Mouse (Mus musculus): ENCODE measurements around the gene Tomm34. TPM values are rescaled to one million over a fixed set of nuclear protein-coding genes. Genes with fewer than 3 reads are reported as not detected.
"Not testable (repeated sequence)": the region's sequence is repeated elsewhere in the genome, so short reads cannot be mapped to it uniquely, and the experiment has no call there.

Tomm34 gene
- polyA plus RNA-seq, 1 experiment from 2014 or later = 58.3 TPM

- Histone ChIP-seq H3K27me3 (ENCODE audit: insufficient read depth, poor library complexity, severe bottlenecking) (no peaks in the 10 kb centered on the region), H3K36me3 (peaks cover 11% of the 10 kb centered on the region), H3K4me3 (no peak overlapping the region), H3K4me1 (replicated peaks) (peaks cover 42% of the 10 kb centered on the region), H3K27ac (no peak overlapping the region), H3K9me3 (no peaks in the 10 kb centered on the region)
- no peak for DNase-seq (ENCODE audit: low spot score)
- 92% methylated on average over 2 of the region's 2 CpGs for WGBS
Observed at GRCm38 (mm10) chr2:164072109-164072508, 1.1 kb upstream of the Tomm34 start.

GRCm38 (mm10) chr2:164071437-164071820, 460 bp upstream of the Tomm34 start:
- not testable (repeated sequence) for DNase-seq (ENCODE audit: low spot score); H3K27me3 ChIP-seq (ENCODE audit: insufficient read depth, poor library complexity, severe bottlenecking); H3K9me3 ChIP-seq
- peak overlapping the region; percentile 97 for H3K4me3 ChIP-seq
- H3K4me1 ChIP-seq (replicated peaks) = peaks cover 42% of the 10 kb centered on the region
- H3K36me3 ChIP-seq = peaks cover 15% of the 10 kb centered on the region
- WGBS = 73% methylated on average over 11 of the region's 11 CpGs
- peak overlapping the region; percentile 92 for H3K27ac ChIP-seq

DNA sequence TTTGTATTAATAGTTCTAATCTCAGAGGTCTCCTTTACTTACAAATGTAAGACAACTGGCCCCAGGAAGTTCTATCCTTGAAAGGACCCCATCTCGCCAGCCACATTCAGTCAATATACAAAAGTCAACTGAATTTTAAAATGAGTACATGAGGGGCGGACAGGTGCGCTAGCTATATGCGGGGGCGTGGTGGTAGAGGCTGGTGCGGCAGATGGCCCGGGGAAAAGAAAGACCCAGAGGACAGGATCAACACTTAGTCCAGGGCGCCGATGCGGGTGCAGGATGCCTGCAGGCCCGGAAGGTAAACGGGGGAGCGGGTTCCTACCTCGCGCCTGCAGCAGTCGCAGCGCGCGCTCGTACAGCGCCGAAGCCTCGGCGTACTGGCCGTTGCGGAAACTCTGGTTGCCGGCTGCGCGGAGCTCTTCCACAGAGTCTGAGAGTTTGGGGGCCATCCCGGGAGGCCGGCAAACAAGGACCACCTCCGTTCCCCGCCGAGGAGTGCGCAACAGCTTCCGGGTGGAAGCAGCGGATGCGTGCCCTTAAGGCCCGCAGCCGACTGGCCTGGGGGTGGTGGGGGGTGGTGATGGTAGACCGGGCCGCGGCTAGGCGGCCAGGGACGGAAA, 716 bp downstream of the Tomm34 start, which contains the start of gene Stk4:
Gene Stk4, plus strand, starts transcription at position 181 of the 623 bp plus-strand sequence.
- DNase-seq (ENCODE audit: low spot score) = no peak
- H3K9me3 ChIP-seq = no peaks in the 10 kb centered on the region
- under 1% methylated on average over 45 of the region's 45 CpGs for WGBS

GRCm38 (mm10) chr2:164059634-164060235, 11.2 kb downstream of the Tomm34 start:
- H3K36me3 ChIP-seq = peaks cover 98% of the 10 kb centered on the region
- no peaks in the 10 kb centered on the region for H3K27me3 ChIP-seq (ENCODE audit: insufficient read depth, poor library complexity, severe bottlenecking)
- DNase-seq (ENCODE audit: low spot score) = no peak
- no peak overlapping the region for H3K27ac ChIP-seq
- H3K9me3 ChIP-seq = no peaks in the 10 kb centered on the region
- H3K4me1 ChIP-seq (replicated peaks) = no peaks in the 10 kb centered on the region
- no peak overlapping the region for H3K4me3 ChIP-seq
- WGBS = 95% methylated on average over 8 of the region's 8 CpGs

More for the DNA sequence above, 716 bp downstream of the Tomm34 start, which contains the start of gene Stk4:
- peak within 1 kb of the TSS; percentile 92 for H3K27ac ChIP-seq
- no peaks in the 10 kb centered on the region for H3K27me3 ChIP-seq (ENCODE audit: insufficient read depth, poor library complexity, severe bottlenecking)
- H3K4me1 ChIP-seq (replicated peaks) = peaks cover 35% of the 10 kb centered on the region
- H3K36me3 ChIP-seq = peaks cover 27% of the 10 kb centered on the region
- peak within 1 kb of the TSS; percentile 97 for H3K4me3 ChIP-seq

DNA sequence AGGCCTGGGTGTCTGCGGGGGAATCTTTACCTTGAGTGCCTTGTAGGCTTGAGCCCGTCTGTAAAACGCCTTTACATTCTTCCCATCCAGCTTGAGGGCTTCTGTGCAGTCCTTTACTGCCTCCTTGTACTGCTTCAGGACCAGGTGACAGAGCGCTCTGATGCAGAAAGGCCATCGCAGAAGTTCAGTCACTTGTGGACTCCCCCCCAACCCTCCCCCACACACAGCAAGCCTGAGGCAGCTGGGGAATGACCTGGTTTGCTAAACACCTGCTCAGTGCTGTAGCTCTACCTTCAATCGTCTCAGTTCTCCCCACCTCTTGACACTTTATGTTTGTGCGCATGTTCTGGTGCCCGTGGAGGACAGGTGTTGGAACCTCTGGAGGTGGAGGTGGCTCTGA, 16.3 kb downstream of the Tomm34 start:
- Histone ChIP-seq H3K27ac (no peak overlapping the region), H3K4me3 (no peak overlapping the region), H3K27me3 (ENCODE audit: insufficient read depth, poor library complexity, severe bottlenecking) (no peaks in the 10 kb centered on the region), H3K9me3 (no peaks in the 10 kb centered on the region), H3K36me3 (peaks cover 93% of the 10 kb centered on the region), H3K4me1 (replicated peaks) (no peaks in the 10 kb centered on the region)
- 95% methylated on average over 8 of the region's 8 CpGs for WGBS
- DNase-seq (ENCODE audit: low spot score) = no peak

GRCm38 (mm10) chr2:164053767-164054166, 17.2 kb downstream of the Tomm34 start:
- H3K27ac ChIP-seq = no peak overlapping the region
- no peak overlapping the region for H3K4me3 ChIP-seq
- no peaks in the 10 kb centered on the region for H3K4me1 ChIP-seq (replicated peaks)
- 93% methylated on average over 8 of the region's 8 CpGs for WGBS
- DNase-seq (ENCODE audit: low spot score) = no peak
- H3K9me3 ChIP-seq = no peaks in the 10 kb centered on the region
- H3K36me3 ChIP-seq = peaks cover 86% of the 10 kb centered on the region
- no peaks in the 10 kb centered on the region for H3K27me3 ChIP-seq (ENCODE audit: insufficient read depth, poor library complexity, severe bottlenecking)

DNA sequence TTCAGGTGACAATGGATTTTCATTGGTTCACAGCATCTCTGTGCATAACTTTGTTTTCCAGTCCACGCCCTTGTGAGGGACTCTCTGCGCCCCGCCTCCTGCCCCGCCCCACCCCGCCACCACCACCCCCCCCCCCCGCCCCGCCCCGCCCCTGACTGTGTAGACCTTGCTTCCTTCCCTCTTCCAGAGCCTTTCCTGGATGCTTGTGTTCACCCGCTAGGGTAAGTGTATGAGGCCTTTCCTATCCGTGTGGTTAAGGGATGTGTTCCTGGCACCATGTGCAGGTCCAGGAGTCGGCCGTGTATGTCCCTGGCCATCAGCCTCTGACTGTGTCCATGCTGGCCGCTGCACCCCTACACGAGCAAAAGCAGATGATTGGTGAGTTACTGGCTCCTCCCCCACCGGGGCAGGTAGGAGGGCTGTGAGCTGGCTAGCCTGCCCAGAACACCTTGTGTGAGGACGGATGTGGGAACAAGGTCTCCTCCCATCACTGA, 23.7 kb downstream of the Tomm34 start:
- H3K4me3 ChIP-seq = peak overlapping the region; percentile 45
- peaks cover 24% of the 10 kb centered on the region for H3K36me3 ChIP-seq
- WGBS = 3% methylated on average over 14 of the region's 16 CpGs
- peak overlapping the region; percentile 66; the same call in 1 of the 2 replicates for H3K27ac ChIP-seq
- H3K27me3 ChIP-seq (ENCODE audit: insufficient read depth, poor library complexity, severe bottlenecking) = no peaks in the 10 kb centered on the region
- peak; percentile 37 for DNase-seq (ENCODE audit: low spot score)
- peaks cover 6% of the 10 kb centered on the region; the same call in 1 of the 2 replicates for H3K4me1 ChIP-seq (replicated peaks)
- no peaks in the 10 kb centered on the region for H3K9me3 ChIP-seq

DNA sequence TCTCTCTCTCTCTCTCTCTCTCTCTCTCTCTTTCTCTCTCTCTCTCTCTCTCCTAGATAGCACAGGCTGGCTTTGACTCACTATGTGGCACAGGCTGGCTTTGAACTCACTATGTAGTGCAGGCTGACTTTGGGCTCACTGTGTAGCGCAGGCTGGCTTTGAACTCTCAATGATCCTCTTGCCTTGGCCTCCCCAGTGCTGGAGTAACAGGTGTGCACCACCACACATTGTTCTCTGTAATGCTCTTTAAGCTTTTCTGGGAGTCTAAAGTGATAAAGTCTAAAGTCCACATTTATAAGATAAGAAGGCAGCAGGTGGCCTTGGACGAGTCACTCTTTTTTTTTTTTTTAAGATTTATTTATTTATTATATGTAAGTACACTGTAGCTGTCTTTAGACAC, 29.4 kb downstream of the Tomm34 start:
- no peaks in the 10 kb centered on the region for H3K9me3 ChIP-seq
- H3K27ac ChIP-seq = no peak overlapping the region
- H3K4me3 ChIP-seq = no peak overlapping the region
- 87% methylated on average over 2 of the region's 2 CpGs for WGBS
- no peak for DNase-seq (ENCODE audit: low spot score)
- H3K36me3 ChIP-seq = no peaks in the 10 kb centered on the region
- peaks cover 5% of the 10 kb centered on the region for H3K4me1 ChIP-seq (replicated peaks)
- H3K27me3 ChIP-seq (ENCODE audit: insufficient read depth, poor library complexity, severe bottlenecking) = no peaks in the 10 kb centered on the region

DNA sequence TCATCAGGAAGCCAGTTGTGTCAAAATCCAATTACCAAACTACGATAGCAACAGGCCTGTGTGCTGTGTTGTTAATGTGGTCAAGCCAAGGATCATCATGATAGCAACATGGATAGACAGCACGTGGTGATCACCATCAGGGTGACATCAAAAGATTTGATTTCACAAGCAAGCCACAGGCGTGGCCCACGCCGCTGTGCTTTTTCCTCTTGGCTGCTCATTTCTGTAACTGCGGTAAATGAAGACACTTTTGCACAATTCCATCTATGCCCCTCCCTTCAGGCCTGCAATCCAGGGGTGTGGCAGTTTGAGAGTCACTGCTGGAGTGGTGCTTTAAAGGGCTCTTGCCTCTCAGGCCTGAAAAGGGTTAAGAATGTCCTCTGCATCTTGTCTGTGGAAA, 30.0 kb downstream of the Tomm34 start:
- WGBS = 86% methylated on average over 6 of the region's 6 CpGs
- H3K27me3 ChIP-seq (ENCODE audit: insufficient read depth, poor library complexity, severe bottlenecking) = no peaks in the 10 kb centered on the region
- no peak overlapping the region for H3K4me3 ChIP-seq
- peaks cover 7% of the 10 kb centered on the region for H3K4me1 ChIP-seq (replicated peaks)
- no peaks in the 10 kb centered on the region for H3K36me3 ChIP-seq
- H3K9me3 ChIP-seq = no peaks in the 10 kb centered on the region
- DNase-seq (ENCODE audit: low spot score) = no peak
- no peak overlapping the region for H3K27ac ChIP-seq

- Histone ChIP-seq H3K4me1 (replicated peaks) (peaks cover 7% of the 10 kb centered on the region), H3K36me3 (no peaks in the 10 kb centered on the region), H3K9me3 (no peaks in the 10 kb centered on the region), H3K27ac (no peak overlapping the region), H3K27me3 (ENCODE audit: insufficient read depth, poor library complexity, severe bottlenecking) (no peaks in the 10 kb centered on the region), H3K4me3 (no peak overlapping the region)
- WGBS = 90% methylated on average over 1 of the region's 1 CpGs
- no peak for DNase-seq (ENCODE audit: low spot score)
Observed at GRCm38 (mm10) chr2:164038407-164039028, 32.5 kb downstream of the Tomm34 start.

GRCm38 (mm10) chr2:164036520-164037019, 34.4 kb downstream of the Tomm34 start:
- no peak for DNase-seq (ENCODE audit: low spot score)
- H3K36me3 ChIP-seq = no peaks in the 10 kb centered on the region
- H3K4me1 ChIP-seq (replicated peaks) = peaks cover 7% of the 10 kb centered on the region
- no peaks in the 10 kb centered on the region for H3K9me3 ChIP-seq
- no peak overlapping the region for H3K27ac ChIP-seq
- no peaks in the 10 kb centered on the region for H3K27me3 ChIP-seq (ENCODE audit: insufficient read depth, poor library complexity, severe bottlenecking)
- no peak overlapping the region for H3K4me3 ChIP-seq
- 60% methylated on average over 10 of the region's 10 CpGs for WGBS

DNA sequence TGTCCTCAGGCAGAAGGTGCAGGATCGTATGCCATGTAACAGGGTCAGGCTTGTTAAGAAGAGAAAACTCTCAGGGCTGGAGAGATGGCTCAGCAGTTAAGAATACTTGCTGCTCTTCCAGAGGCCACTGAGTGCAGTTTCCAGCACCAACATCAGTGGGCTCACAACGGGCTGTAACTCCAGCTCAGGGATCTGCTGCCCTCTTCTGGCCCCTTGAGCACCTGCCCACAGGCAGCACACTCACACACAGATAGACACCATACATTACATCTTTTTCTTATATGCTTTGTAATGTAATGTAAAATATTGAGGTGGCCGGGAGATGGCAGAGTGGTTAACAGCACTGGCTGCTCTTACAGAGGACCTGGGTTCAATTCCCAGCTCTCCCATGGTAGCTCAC, 38.0 kb downstream of the Tomm34 start:
- WGBS = 91% methylated on average over 3 of the region's 3 CpGs
- H3K27me3 ChIP-seq (ENCODE audit: insufficient read depth, poor library complexity, severe bottlenecking) = no peaks in the 10 kb centered on the region
- DNase-seq (ENCODE audit: low spot score) = no peak
- H3K4me3 ChIP-seq = no peak overlapping the region
- H3K9me3 ChIP-seq = no peaks in the 10 kb centered on the region
- peaks cover 7% of the 10 kb centered on the region for H3K4me1 ChIP-seq (replicated peaks)
- no peaks in the 10 kb centered on the region for H3K36me3 ChIP-seq
- no peak overlapping the region for H3K27ac ChIP-seq

GRCm38 (mm10) chr2:164031147-164031546, 39.8 kb downstream of the Tomm34 start:
- WGBS = 78% methylated on average over 10 of the region's 10 CpGs
- Histone ChIP-seq H3K27ac (no peak overlapping the region), H3K27me3 (ENCODE audit: insufficient read depth, poor library complexity, severe bottlenecking) (no peaks in the 10 kb centered on the region), H3K4me3 (no peak overlapping the region), H3K4me1 (replicated peaks) (no peaks in the 10 kb centered on the region), H3K36me3 (no peaks in the 10 kb centered on the region), H3K9me3 (no peaks in the 10 kb centered on the region)
- no peak for DNase-seq (ENCODE audit: low spot score)
